Mouse (Mus musculus) small intestine, adult 2 months (tissue): Measurements from ENCODE around the gene Hfm1.

ENCODE experiments used
- CTCF ChIP-seq: fragments of 200-500 bp; IDR thresholded peaks from 2 replicates; pipeline ENCODE4 v1.5.1; 2012; ENCODE audit warnings: low read depth, mild to moderate bottlenecking, control low read depth, inconsistent platforms, low read length, moderate library complexity, mixed read lengths; ENCODE audit not compliant: insufficient replicate concordance, insufficient read length; ENCODE audit errors: extremely low read depth
- POLR2A ChIP-seq: fragments of 200-500 bp; IDR thresholded peaks from 2 replicates; pipeline ENCODE4 v1.6.1; 2012; ENCODE audit warnings: low read depth, mild to moderate bottlenecking, control low read depth, inconsistent platforms, low read length, moderate library complexity

DNA sequence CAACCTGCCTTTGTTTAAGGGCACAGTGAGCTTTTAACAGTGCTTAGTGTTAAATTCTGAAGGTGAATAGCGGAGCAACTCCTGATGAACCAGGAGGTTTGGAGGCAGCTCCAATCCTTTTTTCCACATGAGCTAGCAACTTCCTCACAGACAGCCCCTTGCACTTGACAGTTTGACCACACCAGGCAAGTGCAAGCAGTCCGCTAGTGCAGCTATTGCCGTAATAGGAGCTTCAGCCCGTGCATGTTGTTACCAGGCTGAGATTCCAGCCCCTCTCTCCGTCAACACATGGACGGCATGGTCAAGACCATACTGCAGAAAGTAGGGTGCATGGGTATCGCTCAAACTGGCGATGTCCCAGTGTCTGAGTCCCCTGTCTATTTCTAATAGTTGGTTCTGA is 106.5 kb downstream of the Hfm1 start:
- TF ChIP-seq POLR2A (no peak), CTCF (no peak)
